Mouse (Mus musculus): ENCODE results near the gene Atg2a. TPM values are rescaled to one million over a fixed set of nuclear protein-coding genes. Genes with fewer than 3 reads are reported as not detected.

Gene Atg2a
- polyA plus RNA-seq (2012): 78.6 and 105 TPM in 2 replicates

DNA sequence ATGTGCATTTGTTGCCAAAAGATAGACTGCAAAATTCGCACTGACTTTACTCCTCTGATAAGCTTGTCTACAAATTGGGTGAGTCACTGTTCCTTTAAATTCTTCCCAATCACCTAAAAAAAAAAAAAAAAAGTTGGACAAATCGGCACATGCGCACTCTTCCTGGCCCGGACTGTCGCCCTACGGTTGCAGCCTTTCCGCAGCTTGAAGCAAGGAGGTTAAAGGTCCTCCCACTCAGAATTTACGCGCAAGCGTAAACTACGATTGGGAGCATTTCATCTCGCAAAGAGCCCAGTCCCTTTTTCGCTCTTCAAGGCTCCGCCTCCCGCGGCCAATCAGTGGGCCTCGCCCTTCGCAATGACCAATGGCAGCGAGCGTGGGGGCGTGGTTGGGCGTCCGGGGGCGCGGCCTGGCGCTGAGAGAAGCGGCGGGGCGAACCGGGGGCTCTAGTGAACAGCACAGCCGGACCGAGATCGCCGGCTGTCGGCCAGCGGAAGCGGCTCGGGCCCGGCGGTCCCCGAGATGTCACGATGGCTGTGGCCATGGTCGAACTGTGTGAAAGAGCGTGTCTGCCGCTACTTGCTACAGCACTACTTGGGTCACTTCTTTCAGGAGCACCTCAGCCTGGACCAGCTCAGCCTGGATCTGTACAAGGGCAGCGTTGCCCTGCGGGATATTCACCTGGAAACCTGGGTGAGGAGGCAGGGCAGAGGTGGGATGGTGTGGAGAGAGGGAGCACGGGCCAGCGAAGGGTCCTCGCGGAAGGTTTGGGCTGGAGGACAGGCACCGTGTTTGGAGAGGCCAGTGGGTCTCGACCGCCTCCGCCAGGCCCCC is at the start of gene Atg2a:
Gene Atg2a, plus strand, starts transcription at position 395 of the 834 bp plus-strand sequence.

DNA sequence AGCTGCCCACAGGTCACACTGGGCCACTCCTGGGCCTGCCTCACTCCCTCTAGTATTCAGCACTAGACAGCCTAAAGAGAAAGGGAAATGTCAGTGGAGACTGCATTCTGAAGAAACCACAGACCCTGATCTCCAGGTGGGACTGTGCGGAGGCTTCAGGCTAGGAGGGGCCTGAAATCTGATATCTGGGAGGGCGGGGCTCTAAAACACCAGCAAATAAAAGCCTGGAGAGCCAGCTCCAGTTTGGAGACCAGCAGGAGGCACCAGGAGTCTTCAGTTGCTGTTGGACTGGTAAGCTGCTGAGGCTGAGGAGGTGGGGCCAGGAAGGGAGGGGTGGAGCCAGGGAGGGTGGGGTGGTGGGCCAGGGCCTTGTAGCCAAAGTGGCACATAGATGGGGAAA is 15.3 kb upstream of the Atg2a start, which contains the start of gene Gpha2:
Gene Gpha2, plus strand, starts transcription at position 246 of the 400 bp plus-strand sequence.

GRCm38 (mm10) chr19:6235084-6236052 is 6.1 kb upstream of the Atg2a start, which contains the start of gene Ppp2r5b:
TSS of gene Ppp2r5b (minus strand) at chr19:6235872.

DNA sequence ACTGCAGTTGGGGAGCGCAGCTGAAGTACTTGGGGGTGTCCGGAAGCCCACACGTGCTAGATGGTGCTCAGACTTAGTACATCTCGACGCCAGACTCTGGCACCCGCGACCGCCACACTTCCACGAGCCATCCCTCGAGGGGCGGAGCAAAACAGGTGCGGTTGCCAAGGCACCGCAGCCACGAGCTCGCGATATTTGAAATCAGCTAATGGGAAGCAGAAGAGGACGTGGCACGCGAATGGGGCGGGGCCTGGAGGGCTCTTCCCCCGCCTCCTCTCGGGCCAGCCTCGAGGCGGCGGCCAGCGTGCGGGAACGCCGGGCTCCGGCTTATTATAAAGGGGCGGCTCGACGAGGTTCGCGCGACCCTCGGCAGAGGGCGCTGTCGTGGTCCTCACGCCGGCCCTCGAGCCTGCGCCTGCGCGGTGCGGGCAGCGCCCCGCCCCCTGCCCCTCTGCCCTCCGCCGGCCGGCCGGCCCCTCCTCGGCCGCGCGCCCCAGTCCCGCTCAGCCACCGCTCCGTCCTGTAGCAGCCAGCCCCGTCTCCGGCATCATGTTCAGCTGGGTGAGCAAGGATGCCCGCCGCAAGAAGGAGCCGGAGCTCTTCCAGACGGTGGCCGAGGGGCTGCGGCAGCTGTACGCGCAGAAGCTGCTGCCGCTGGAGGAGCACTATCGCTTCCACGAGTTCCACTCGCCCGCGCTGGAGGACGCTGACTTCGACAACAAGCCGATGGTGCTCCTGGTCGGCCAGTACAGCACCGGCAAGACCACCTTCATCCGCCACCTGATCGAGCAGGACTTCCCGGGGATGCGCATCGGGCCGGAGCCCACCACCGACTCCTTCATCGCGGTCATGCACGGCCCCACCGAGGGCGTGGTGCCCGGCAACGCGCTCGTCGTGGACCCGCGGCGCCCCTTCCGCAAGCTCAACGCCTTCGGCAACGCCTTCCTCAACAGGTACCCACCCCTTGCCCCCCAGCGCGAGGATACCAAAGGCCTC is 35.3 kb downstream of the Atg2a start, which contains the start of gene Ehd1:
Gene Ehd1, plus strand, starts transcription at position 300 of the 996 bp plus-strand sequence.

DNA sequence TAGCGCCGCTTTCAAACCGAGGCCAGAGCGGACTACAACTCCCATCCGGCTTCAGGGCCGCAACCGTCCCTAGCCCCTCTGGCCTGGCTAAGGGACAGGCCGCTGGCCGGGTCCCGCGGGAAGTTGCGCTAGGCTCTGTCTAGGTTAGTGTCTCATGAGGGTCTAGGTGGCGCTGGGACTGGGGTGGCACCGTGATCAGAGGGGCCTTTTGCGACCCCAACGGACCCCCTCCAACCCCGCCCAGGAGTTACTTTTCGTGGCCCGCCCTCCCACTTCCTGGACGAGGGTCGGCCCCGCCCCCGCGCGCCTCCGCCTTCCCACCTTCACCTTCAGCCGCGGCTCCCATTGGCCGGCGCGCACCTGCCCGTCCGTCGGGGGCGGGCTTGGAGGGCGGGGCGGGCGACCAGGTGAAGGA is 64.7 kb downstream of the Atg2a start, which contains the start of gene Cdc42bpg:
Gene Cdc42bpg, plus strand, starts transcription at position 320 of the 415 bp plus-strand sequence.

Other genes with a start within 250 kb of the Atg2a start
- 105 and 106 TPM in 2 replicates for gene Capn1, start 225.8 kb upstream of the Atg2a start, polyA plus RNA-seq (2012)
- gene Syvn1, start 195.1 kb upstream of the Atg2a start, polyA plus RNA-seq (2012): 167 and 179 TPM in 2 replicates
- 22.3 and 22.4 TPM in 2 replicates for gene Mrpl49, start 183.9 kb upstream of the Atg2a start, polyA plus RNA-seq (2012)
- 4,552 and 5,111 TPM in 2 replicates for gene Fau, start 183.8 kb upstream of the Atg2a start, polyA plus RNA-seq (2012)
- gene Znhit2, start 180.5 kb upstream of the Atg2a start, polyA plus RNA-seq (2012): 62.2 and 69.2 TPM in 2 replicates
- 10.4 and 10.7 TPM in 2 replicates for gene Tm7sf2, start 173.3 kb upstream of the Atg2a start, polyA plus RNA-seq (2012)
- 42.3 and 58.6 TPM in 2 replicates for gene Vps51, start 164.4 kb upstream of the Atg2a start, polyA plus RNA-seq (2012)
- gene Tmem262, start 161.6 kb upstream of the Atg2a start, polyA plus RNA-seq (2012): not detected in 2 replicates
- 0.47 and 1.4 TPM in 2 replicates for gene Gm28374, start 159.4 kb upstream of the Atg2a start, polyA plus RNA-seq (2012)
- 69.2 and 77.1 TPM in 2 replicates for gene Zfpl1, start 156.7 kb upstream of the Atg2a start, polyA plus RNA-seq (2012)
- gene Cdca5, start 156.7 kb upstream of the Atg2a start, polyA plus RNA-seq (2012): 10.9 and 13.6 TPM in 2 replicates
- 2.3 and 3.3 TPM in 2 replicates for gene AC131692.1, start 147.2 kb upstream of the Atg2a start, polyA plus RNA-seq (2012)
- 0.07 and 0.37 TPM in 2 replicates for gene Naaladl1, start 135.9 kb upstream of the Atg2a start, polyA plus RNA-seq (2012)
- 57.7 and 61.3 TPM in 2 replicates for gene Sac3d1, start 123.0 kb upstream of the Atg2a start, polyA plus RNA-seq (2012)
- gene Snx15, start 113.4 kb upstream of the Atg2a start, polyA plus RNA-seq (2012): 117 and 133 TPM in 2 replicates
- gene Batf2, start 100.7 kb upstream of the Atg2a start, polyA plus RNA-seq (2012): 0.92 and 1.5 TPM in 2 replicates
- 54.7 and 67.6 TPM in 2 replicates for gene Arl2, start 100.1 kb upstream of the Atg2a start, polyA plus RNA-seq (2012)
- gene Majin, start 57.3 kb upstream of the Atg2a start, polyA plus RNA-seq (2012): not detected in 2 replicates
- gene Gpha2, start 15.3 kb upstream of the Atg2a start, polyA plus RNA-seq (2012): not detected in 2 replicates
- gene Ppp2r5b, start 5.8 kb upstream of the Atg2a start, polyA plus RNA-seq (2012): 17.7 and 17.9 TPM in 2 replicates
- 158 and 171 TPM in 2 replicates for gene Ehd1, start 35.1 kb downstream of the Atg2a start, polyA plus RNA-seq (2012)
- 17.3 and 21.8 TPM in 2 replicates for gene Cdc42bpg, start 64.8 kb downstream of the Atg2a start, polyA plus RNA-seq (2012)
- gene Men1, start 93.3 kb downstream of the Atg2a start, polyA plus RNA-seq (2012): 113 and 132 TPM in 2 replicates
- gene Map4k2, start 99.5 kb downstream of the Atg2a start, polyA plus RNA-seq (2012): 122 and 145 TPM in 2 replicates
- 1,917 and 2,290 TPM in 2 replicates for gene Sf1, start 122.0 kb downstream of the Atg2a start, polyA plus RNA-seq (2012)
- 3.7 and 10.9 TPM in 2 replicates for gene Pygm, start 142.7 kb downstream of the Atg2a start, polyA plus RNA-seq (2012)
- gene Rasgrp2, start 157.7 kb downstream of the Atg2a start, polyA plus RNA-seq (2012): 586 and 616 TPM in 2 replicates
- gene Nrxn2, start 177.1 kb downstream of the Atg2a start, polyA plus RNA-seq (2012): 0.15 and 0.38 TPM in 2 replicates

Measured in megakaryocyte-erythroid progenitor cell, adult 5 weeks (primary cell).